Mouse (Mus musculus): ENCODE results near the gene Dnajc15. TPM values are rescaled to one million over a fixed set of nuclear protein-coding genes. Genes with fewer than 3 reads are reported as not detected.

The Dnajc15 gene
- polyA plus RNA-seq, 2 experiments from 2014 or later = 99.4 to 158 TPM

GRCm38 (mm10) chr14:77794285-77794949 is 80.5 kb downstream of the Dnajc15 start:
- ATAC-seq = no peak

- ATAC-seq = no peak
These were observed 81.9 kb downstream of the Dnajc15 start for GRCm38 (mm10) chr14:77792998-77793397.

GRCm38 (mm10) chr14:77783217-77783616 is 91.7 kb downstream of the Dnajc15 start:
- ATAC-seq = no peak

- no peak for ATAC-seq
These were observed 97.6 kb downstream of the Dnajc15 start for GRCm38 (mm10) chr14:77777365-77777764.

- ATAC-seq = no peak
These were observed 98.9 kb downstream of the Dnajc15 start for GRCm38 (mm10) chr14:77776005-77776531.

GRCm38 (mm10) chr14:77773331-77773730 is 101.6 kb downstream of the Dnajc15 start:
- no peak for ATAC-seq

- ATAC-seq = no peak
These were observed 103.3 kb downstream of the Dnajc15 start for GRCm38 (mm10) chr14:77771626-77772025.

Other genes with a start within 250 kb of the Dnajc15 start
- gene Epsti1, start 29.1 kb upstream of the Dnajc15 start, polyA plus RNA-seq (2017; shearing (Covaris generic)) = 100 to 1,000 TPM; 153 to 156 TPM
- not detected for gene Fam216b, start 213.9 kb upstream of the Dnajc15 start, polyA plus RNA-seq (2017; shearing (Covaris generic))